Mouse (Mus musculus): ENCODE measurements around the gene H2-M10.6. TPM values are rescaled to one million over a fixed set of nuclear protein-coding genes. Genes with fewer than 3 reads are reported as not detected.
A peak's percentile ranks its signal among the peaks of the same experiment; 100 is the strongest.
"Not testable (repeated sequence)": the region's sequence is repeated elsewhere in the genome, so short reads cannot be mapped to it uniquely, and the experiment has no call there.

Gene H2-M10.6
- polyA plus RNA-seq (2012; rRNA removed): not detected in 2 replicates

DNA sequence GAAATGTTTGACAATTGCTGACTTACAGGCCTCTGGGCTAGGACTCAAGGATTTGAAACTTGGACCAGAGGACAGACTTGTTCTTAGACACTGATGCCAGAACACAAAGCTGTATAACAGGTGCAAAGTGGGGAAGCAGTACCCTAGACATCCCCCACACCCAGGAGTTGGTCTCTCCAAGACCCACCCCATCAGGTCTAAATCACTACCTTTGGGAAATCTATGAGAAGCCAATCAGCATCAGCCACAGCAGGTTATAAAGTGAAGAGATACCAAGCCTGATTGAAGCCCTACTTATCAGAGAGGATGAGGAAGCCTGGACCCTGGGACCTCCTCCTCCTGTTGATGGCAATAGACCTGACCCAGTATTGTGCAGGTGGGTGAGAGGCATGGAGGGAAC is at the start of gene H2-M10.6:
Gene H2-M10.6 (plus strand): TSS at position 301 of the 400 bp plus-strand sequence.
- H3K4me1 ChIP-seq (ENCODE audit: control insufficient read depth, insufficient read depth, low read length): no peaks in the 10 kb centered on the region
- H3K4me3 ChIP-seq (replicated peaks; ENCODE audit: insufficient read depth, low read depth, low read length): no peak within 1 kb of the TSS
- no peaks in the 10 kb centered on the region for H3K27me3 ChIP-seq (ENCODE audit: control insufficient read depth, insufficient read depth, low read length)
- no peak within 1 kb of the TSS for H3K27ac ChIP-seq (ENCODE audit: insufficient read depth, low read length)
- TF ChIP-seq POLR2A (IDR thresholded peaks at IDR 0.05; ENCODE audit: borderline replicate concordance, insufficient read depth, low read length) (no peak), CTCF (IDR thresholded peaks at IDR 0.05; ENCODE audit: borderline replicate concordance, insufficient read depth, low read depth, low read length) (no peak)
- no peak for DNase-seq

DNA sequence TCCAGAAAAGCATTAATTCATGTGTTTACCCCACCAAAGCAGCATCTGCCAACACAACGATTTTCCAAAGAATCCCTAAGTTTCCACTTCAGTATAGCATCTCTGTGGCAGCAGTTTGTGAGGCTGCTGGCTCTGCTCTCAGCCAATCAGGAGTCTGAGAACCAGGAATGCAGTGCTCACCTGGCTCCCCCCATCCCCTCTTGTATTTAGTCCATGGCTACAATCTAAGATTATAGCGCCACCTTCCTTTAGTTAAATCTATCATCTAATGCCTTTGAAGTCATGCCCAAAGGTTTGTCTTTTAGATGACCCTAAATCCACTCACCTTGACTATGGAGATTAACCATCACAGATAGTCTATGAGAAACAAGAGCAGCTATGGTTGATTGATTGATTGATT is 48.2 kb upstream of the H2-M10.6 start:
- 52% methylated on average over 2 of the region's 2 CpGs for WGBS
- Histone ChIP-seq H3K4me3 (replicated peaks; ENCODE audit: insufficient read depth, low read depth, low read length) (no peak overlapping the region), H3K27me3 (ENCODE audit: control insufficient read depth, insufficient read depth, low read length) (no peaks in the 10 kb centered on the region), H3K4me1 (ENCODE audit: control insufficient read depth, insufficient read depth, low read length) (no peaks in the 10 kb centered on the region), H3K27ac (ENCODE audit: insufficient read depth, low read length) (no peak overlapping the region)
- TF ChIP-seq CTCF (IDR thresholded peaks at IDR 0.05; ENCODE audit: borderline replicate concordance, insufficient read depth, low read depth, low read length): no peak
- no peak for TF ChIP-seq POLR2A (IDR thresholded peaks at IDR 0.05; ENCODE audit: borderline replicate concordance, insufficient read depth, low read length)
- DNase-seq: no peak

DNA sequence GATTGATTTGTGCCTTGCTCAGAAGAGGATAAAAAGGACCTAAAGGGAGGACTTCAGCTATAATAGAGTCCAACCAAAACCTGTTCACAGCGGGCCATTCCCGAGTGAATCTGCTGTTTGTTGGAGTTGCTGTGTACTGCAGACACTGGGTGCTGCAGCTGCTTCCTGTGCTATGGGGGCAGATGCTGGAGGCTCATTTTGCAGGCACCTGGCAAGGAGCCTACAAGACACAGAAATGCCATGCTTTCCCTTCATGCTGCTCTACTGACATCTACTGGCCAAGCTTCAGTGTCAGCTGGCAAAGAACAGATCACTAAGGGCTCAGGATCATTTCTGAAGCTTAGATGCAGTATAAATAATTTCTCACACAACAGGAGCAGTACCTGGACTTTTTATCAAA is 47.7 kb upstream of the H2-M10.6 start:
- WGBS: 5% methylated on average over 2 of the region's 2 CpGs
- DNase-seq: peak; percentile 8 to 11

DNA sequence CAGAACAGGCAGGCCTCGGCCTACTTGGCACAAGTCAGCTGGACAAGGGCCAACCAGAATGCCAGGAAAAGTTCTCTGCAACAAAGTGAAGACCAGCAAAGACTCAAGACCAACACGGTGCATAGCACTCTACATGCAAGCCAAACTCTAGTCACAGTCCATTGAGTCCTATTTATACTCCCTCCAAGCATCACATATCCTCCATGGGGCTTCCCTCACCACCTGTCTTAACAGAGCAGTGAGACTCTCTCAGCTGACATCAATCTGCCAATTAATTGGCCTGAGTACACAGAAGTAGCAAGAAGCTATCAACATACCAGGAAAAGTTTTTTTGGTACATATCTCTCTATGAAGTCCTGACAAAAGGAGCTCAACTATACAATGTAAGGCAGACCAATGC is 46.6 kb upstream of the H2-M10.6 start:
- not testable (repeated sequence) for H3K4me1 ChIP-seq (ENCODE audit: control insufficient read depth, insufficient read depth, low read length); DNase-seq; H3K4me3 ChIP-seq (replicated peaks; ENCODE audit: insufficient read depth, low read depth, low read length); H3K27ac ChIP-seq (ENCODE audit: insufficient read depth, low read length); H3K27me3 ChIP-seq (ENCODE audit: control insufficient read depth, insufficient read depth, low read length)
- WGBS: 7% methylated on average over 2 of the region's 2 CpGs

More for the DNA sequence above, 47.7 kb upstream of the H2-M10.6 start:
- H3K4me3 ChIP-seq (replicated peaks; ENCODE audit: insufficient read depth, low read depth, low read length); H3K27me3 ChIP-seq (ENCODE audit: control insufficient read depth, insufficient read depth, low read length); H3K4me1 ChIP-seq (ENCODE audit: control insufficient read depth, insufficient read depth, low read length); H3K27ac ChIP-seq (ENCODE audit: insufficient read depth, low read length): not testable (repeated sequence)

DNA sequence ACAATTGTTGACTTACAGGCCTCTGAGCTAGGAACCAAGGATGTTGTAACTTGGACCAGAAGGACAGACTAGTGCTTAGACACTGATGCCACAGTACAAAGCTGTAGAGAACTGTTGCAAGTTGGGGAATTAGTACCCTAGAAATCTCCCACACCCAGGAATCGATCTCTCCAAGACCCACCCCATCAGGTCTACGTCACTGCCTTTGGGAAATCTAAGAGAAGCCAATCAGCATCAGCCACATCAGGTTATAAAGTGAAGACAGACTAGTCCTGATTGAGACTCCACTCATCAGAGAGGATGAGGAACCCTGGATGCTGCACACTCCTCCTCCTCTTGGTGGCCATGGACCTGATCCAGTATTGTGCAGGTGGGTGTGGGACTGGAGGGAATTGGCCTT is 39.4 kb upstream of the H2-M10.6 start, which contains the start of gene H2-M10.5:
Gene H2-M10.5 (plus strand): TSS at position 301 of the 400 bp plus-strand sequence.
- H3K4me1 ChIP-seq (ENCODE audit: control insufficient read depth, insufficient read depth, low read length); H3K4me3 ChIP-seq (replicated peaks; ENCODE audit: insufficient read depth, low read depth, low read length); DNase-seq; H3K27me3 ChIP-seq (ENCODE audit: control insufficient read depth, insufficient read depth, low read length); H3K27ac ChIP-seq (ENCODE audit: insufficient read depth, low read length): not testable (repeated sequence)
- WGBS: 93% methylated on average over 2 of the region's 2 CpGs

DNA sequence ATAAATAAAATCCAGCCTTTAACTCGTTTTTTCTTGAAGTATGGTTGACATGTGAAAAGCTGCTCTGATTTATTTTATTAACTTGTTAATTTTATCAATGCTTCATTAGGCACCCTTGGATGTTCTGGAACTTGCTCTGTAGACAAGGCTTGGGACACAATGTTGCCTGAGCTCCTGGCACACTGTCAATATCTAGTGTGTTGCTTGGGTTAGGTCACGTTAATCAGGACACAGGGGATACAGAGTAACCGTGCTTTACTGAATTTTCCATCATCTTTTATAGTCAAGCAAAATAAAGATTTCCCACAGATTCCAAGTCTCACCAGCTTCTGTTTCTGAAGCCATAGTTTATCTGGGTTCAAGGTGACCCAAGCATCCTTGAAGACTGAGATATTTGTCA is 30.4 kb upstream of the H2-M10.6 start:
- WGBS: 23% methylated on average over 3 of the region's 3 CpGs
- Histone ChIP-seq H3K27ac (ENCODE audit: insufficient read depth, low read length) (no peak overlapping the region), H3K4me3 (replicated peaks; ENCODE audit: insufficient read depth, low read depth, low read length) (no peak overlapping the region), H3K27me3 (ENCODE audit: control insufficient read depth, insufficient read depth, low read length) (no peaks in the 10 kb centered on the region), H3K4me1 (ENCODE audit: control insufficient read depth, insufficient read depth, low read length) (no peaks in the 10 kb centered on the region)
- no peak for TF ChIP-seq POLR2A (IDR thresholded peaks at IDR 0.05; ENCODE audit: borderline replicate concordance, insufficient read depth, low read length)
- TF ChIP-seq CTCF (IDR thresholded peaks at IDR 0.05; ENCODE audit: borderline replicate concordance, insufficient read depth, low read depth, low read length): no peak
- no peak for DNase-seq

DNA sequence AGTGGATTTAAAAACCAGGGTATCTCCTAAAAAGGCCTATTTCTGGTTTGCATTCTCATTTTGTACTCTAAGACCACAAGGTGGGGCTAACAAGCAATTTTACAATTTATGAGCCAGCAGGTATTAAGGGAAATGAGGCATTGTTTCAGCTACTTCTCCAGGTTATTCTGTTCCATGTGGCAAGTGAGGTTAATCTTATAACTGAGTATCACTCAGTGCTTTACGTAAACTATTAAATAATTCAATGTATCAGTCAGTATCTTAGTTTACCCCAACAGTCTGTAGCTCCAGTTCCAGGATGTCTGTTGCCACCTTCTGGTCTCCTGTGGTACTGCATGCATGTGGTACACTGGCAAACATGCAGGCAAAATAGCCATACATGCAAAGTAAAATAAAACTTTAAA is 25.5 kb upstream of the H2-M10.6 start:
- peak; percentile 38; the same call in 1 of the 2 replicates for TF ChIP-seq CTCF (IDR thresholded peaks at IDR 0.05; ENCODE audit: borderline replicate concordance, insufficient read depth, low read depth, low read length)
- H3K27me3 ChIP-seq (ENCODE audit: control insufficient read depth, insufficient read depth, low read length); H3K27ac ChIP-seq (ENCODE audit: insufficient read depth, low read length); H3K4me1 ChIP-seq (ENCODE audit: control insufficient read depth, insufficient read depth, low read length); H3K4me3 ChIP-seq (replicated peaks; ENCODE audit: insufficient read depth, low read depth, low read length): not testable (repeated sequence)
- WGBS: 17% methylated on average over 1 of the region's 1 CpGs
- DNase-seq: peak; percentile 14 to 31

DNA sequence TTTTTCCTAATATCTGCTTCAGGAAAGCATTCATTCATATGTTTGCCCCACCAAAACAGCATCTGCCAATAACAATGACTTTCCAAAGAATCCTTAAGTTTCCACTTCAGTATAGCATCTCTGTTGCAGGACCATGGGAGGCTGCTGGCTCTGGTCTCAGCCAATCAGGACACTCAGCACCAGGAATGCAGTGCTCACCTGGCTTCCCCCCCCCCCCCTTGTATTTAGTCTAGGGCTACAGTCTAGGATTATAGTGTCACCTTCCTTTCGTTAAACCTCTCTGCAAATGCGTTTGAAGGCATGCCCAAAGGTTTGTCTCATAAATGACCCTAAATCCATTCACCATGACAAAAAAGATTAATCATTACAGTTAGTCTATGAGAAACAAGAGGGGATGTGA is 23.6 kb upstream of the H2-M10.6 start:
- Histone ChIP-seq H3K4me3 (replicated peaks; ENCODE audit: insufficient read depth, low read depth, low read length) (no peak overlapping the region), H3K27ac (ENCODE audit: insufficient read depth, low read length) (no peak overlapping the region), H3K4me1 (ENCODE audit: control insufficient read depth, insufficient read depth, low read length) (no peaks in the 10 kb centered on the region), H3K27me3 (ENCODE audit: control insufficient read depth, insufficient read depth, low read length) (no peaks in the 10 kb centered on the region)
- WGBS: 54% methylated on average over 2 of the region's 2 CpGs
- DNase-seq: no peak
- no peak for TF ChIP-seq CTCF (IDR thresholded peaks at IDR 0.05; ENCODE audit: borderline replicate concordance, insufficient read depth, low read depth, low read length)
- TF ChIP-seq POLR2A (IDR thresholded peaks at IDR 0.05; ENCODE audit: borderline replicate concordance, insufficient read depth, low read length): no peak

DNA sequence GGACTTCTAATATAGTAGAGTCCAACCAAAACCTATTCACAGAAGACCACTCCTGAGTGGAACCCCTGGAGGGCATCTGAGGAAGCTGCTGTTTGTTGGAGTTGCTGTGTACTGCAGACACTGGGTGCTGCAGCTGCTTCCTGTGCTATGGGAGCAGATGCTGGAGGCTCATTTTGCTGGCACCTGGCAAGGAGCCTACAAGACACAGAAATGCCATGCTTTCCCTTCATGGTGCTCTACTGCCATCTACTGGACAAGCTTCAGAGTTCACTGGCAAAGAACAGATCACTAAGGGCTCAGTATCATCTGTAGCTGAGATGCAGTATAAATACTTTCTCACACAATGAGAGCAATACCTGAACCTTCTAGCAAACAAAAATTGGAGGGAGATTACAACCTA is 23.2 kb upstream of the H2-M10.6 start:
- H3K4me3 ChIP-seq (replicated peaks; ENCODE audit: insufficient read depth, low read depth, low read length): not testable (repeated sequence)
- TF ChIP-seq CTCF (IDR thresholded peaks at IDR 0.05; ENCODE audit: borderline replicate concordance, insufficient read depth, low read depth, low read length): peak; percentile 67

More for the DNA sequence above, 23.2 kb upstream of the H2-M10.6 start:
- not testable (repeated sequence) for H3K27ac ChIP-seq (ENCODE audit: insufficient read depth, low read length); H3K4me1 ChIP-seq (ENCODE audit: control insufficient read depth, insufficient read depth, low read length); H3K27me3 ChIP-seq (ENCODE audit: control insufficient read depth, insufficient read depth, low read length)
- DNase-seq: peak; percentile 66 to 68

Measured in cerebellum, adult 2 months (tissue).